Mouse (Mus musculus): ENCODE data around the gene Gsg1l.

Gene Gsg1l

DNA sequence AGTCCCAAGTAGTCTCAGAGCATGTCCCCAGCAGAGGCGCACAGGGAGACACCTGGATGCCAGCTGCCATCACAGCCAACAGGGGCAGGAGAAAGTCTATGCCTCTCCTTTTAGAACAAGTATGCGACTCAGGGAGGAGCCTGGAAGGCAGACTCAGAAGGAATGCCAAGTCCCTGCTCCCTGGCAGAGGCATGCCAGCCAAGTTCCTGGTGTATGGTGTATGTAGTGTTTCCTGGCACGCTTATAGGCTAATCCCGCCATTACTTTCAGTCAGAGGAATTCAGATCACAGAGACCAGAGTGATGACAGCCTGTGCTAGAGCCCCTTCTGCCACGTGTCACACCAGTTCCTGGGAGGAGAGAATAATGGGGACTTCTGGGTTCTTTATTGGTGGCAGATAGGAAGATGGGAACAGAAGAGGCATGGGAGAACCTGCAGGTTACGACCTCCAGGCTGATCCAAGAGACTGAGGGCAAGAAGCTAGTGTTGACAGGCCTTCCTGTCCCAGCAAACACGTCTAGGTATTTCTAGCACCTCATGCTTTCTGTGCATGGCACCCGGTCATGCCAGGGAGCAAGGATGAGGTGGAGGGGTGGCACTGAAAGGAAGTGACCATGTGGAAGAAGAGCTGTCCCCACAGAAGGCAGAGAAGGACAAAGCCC is 235.2 kb downstream of the Gsg1l start:
- no peak for DNase-seq

DNA sequence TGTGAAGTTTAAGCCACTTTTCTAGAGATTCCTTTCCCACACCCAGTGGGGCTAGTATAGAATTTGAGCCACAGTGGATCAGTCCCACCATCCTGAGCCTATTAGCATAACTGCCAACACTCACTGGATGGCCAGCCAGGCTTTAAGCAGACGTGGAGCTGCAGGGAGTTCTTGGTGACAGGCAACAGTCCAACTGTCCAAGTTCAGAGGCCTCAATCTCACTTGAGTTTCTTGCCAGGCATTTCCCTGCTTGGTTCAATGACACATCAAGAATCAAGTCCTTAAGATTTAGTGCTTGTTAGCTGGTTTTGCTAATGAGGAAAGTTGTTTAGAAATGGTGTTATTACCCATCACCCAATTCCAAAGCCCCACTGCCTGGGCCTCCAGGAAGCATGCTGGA is 236.6 kb downstream of the Gsg1l start:
- no peak for DNase-seq

DNA sequence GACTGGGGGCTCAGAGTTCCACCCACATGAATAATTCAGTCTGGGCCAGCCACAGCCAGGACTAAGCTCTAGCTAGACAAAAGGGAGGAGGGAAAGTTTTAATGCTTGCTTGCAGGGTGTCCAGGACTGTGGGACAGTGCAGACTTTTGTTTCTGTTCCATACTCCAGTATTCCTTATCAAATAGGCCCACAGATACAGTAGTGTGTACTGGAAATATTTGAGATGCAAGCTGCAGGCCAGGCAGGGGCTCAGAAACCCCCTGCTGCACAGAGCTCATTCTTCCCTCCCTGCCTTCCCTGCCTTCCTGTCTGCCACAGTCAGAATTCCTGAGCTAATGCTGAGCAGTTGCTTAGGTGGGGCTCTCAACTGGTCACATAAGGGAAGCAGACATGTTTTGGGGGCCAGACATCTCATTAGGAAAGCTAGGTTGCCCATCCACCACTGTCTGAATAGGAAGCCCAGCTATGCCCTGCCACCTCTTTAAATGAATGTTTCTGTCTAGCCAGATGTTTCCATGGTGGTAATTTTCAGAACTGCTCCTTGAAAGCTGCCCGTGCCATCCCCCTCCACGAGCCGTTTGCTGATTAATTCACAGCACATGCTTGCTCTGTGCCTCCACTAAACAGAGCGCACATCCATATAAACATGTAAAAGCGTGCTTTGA is 244.0 kb downstream of the Gsg1l start:
- no peak for DNase-seq

DNA sequence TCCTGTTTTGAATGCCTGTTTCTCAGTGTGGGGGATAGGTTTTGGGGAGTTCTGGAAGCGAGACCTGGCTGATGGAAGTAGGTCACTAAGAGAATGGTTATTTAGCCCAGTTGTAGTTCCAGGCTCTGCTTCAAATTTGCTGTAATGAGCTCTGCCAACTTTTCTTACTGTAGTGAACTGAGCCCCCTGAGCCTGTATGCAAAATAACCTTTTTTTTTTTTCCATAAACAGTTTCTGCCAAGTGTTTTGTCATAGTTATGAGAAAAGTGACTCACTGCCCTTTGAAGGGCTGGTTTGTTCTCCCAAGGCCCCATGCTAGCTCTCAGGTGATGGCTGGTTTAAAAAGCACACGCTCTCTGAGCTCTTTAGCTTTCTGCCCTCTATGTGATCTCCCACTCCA is 248.7 kb downstream of the Gsg1l start:
- DNase-seq = no peak

DNA sequence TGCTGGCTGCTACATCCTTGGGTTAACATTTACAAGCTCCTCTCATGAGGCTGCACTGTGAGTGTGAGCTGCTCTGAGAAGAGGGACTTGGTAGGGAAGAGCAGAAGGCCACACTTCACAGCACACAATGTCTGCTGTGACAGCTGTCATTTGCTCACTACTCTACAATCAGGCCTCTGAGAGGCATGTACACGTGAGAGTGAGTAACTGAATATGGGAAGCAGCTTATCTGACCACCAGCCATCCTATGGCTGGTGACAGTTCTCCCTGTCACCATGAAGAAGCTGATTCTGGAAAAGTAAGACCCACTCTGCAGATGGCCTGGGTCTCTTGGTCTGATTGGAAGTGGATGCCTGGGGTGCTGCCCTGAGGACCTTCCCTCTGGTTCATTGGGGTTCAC is 249.4 kb downstream of the Gsg1l start:
- DNase-seq = no peak

DNA sequence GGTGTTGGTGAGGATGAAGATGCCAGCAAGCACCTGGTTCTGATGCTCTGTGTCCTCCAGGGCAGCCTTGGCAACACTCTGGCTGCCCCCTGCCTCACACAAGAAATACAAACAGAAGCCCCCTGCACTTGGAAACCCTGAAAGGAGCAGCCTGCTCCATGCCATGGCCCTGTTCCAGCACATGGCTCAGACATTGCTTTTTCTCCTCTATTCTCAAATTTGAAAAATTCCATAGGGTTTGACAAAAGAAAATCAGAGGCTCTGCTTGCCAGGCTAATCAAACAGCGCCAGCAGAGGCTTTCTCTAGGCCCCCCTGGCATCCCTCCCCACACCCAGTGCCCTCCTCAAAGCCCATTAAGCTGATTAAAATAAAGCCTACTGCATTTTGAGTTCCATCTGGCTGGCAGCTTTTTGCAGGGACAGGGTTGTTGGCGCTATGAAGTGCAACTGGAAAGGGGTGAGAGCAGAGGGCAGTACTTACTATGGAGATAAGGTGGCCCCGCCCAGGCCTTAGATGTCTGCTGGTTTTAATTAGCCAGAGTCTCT is 253.0 kb downstream of the Gsg1l start:
- DNase-seq = no peak

DNA sequence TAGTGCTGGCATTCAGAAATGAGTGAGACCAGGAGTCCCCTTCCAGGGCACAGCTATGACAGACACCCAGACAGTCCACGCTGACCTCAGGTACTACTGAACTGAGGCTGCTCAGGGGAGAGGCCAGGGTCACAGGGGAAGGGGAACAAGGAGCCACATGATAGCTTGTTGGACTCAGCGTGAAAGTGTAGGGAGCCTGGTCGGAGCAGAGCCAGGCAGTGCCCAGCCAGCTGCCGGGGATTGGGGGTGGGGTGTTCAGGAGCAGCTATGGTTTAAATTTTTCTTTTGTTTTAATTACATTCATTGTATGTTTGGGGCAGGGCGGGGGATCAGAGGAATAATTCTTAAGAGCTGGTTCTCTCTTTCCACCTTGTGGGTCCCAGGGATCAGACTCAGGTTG is 253.7 kb downstream of the Gsg1l start:
- DNase-seq = no peak

All from kidney, adult 9 months (tissue).